Comparison of ENCODE assay signal across 19 mouse cellular contexts in genomic region chr2:79290149-79290548, GRCm38 (mm10). TPM values are rescaled to one million over a fixed set of nuclear protein-coding genes. Genes with fewer than 3 reads are reported as not detected.
DNase-seq lines count a peak whose midpoint lies in the region; ATAC-seq lines count a peak whose summit lies in the region.
"Had no signal": no experiment of that assay in that cellular context is flagged by ENCODE, and none has a peak within 500 bp of the region (broad histone marks: within the 10 kb centered on the region; RNA-seq: fewer than 3 reads in every experiment).

No protein-coding gene starts in this region.

- ATAC-seq in CD4-positive, CD25-positive, alpha-beta regulatory T cell, adult 4 months: no peak
- ATAC-seq: forebrain, embryonic 13.5 days; forebrain, embryonic 16.5 days; hindbrain, embryonic 16.5 days; intestine, embryonic 16.5 days had no signal

- intact Hi-C loops in gastrocnemius, postnatal 36 days (cut with DNase I): no loop called here

- DNase-seq in 416B (ENCODE audit: low read depth): peak; percentile 18
- DNase-seq in Muller cell, postnatal 12 days (ENCODE audit: inconsistent ontology term): peak; percentile 14
- peak; percentile 57 for DNase-seq in fat pad, adult 2 months (ENCODE audit: extremely low read depth, low read depth, low spot score)
- no peak for DNase-seq in gastrocnemius, postnatal 36 days
- DNase-seq in cerebellum, adult 9-10 months: no peak
- DNase-seq: adrenal gland, adult 8-10 months; adrenal gland, postnatal 25 days; cerebellum, adult 18-20 months; cerebellum, adult 9-11 months; cerebellum, postnatal 25 days; gastrocnemius, postnatal 10 days; heart, adult 18-20 months; heart, postnatal 10 days; heart, postnatal 36 days had no signal

RNA-seq across cellular contexts. Expression of gene Itga4, which starts 34.9 kb away (rescaled TPM):
- total RNA-seq in gastrocnemius, postnatal 36 days (2021): 1 to 10 TPM; 2.8 to 3.9 TPM
- 100 to 1,000 TPM; 162 to 224 TPM for polyA plus RNA-seq in CD4-positive, CD25-positive, alpha-beta regulatory T cell, adult 4 months (2017; shearing (Covaris generic))

Comparison
In these comparisons a context has a peak if more than half of its experiments do, and no peak if none do; other contexts are left out.
1. DNase-seq: peak in 416B (single experiment), Muller cell, postnatal 12 days (single experiment) and fat pad, adult 2 months (single experiment); none in gastrocnemius, postnatal 36 days (0 of 2) and cerebellum, adult 9-10 months (single experiment).